Mouse (Mus musculus) cerebellum, adult 2 months (tissue): ENCODE results near the gene Nol8.

Experiments
- CTCF ChIP-seq: fragments of 200-500 bp; IDR thresholded peaks from 2 replicates; pipeline ENCODE4 v1.5.1; 2011; ENCODE audit warnings: low read depth, mild to moderate bottlenecking, control low read depth, low read length, moderate library complexity, borderline replicate concordance; ENCODE audit not compliant: insufficient read depth
- POLR2A ChIP-seq: fragments of 200-500 bp; IDR thresholded peaks from 2 replicates; pipeline ENCODE4 v1.6.1; 2011; ENCODE audit warnings: low read length, control low read depth, borderline replicate concordance; ENCODE audit not compliant: insufficient read depth

GRCm38 (mm10) chr13:49617021-49617420 is 35.9 kb upstream of the Nol8 start:
- TF ChIP-seq CTCF (no peak), POLR2A (no peak)
